Mouse (Mus musculus): ENCODE data around the gene Ccdc62.

DNA sequence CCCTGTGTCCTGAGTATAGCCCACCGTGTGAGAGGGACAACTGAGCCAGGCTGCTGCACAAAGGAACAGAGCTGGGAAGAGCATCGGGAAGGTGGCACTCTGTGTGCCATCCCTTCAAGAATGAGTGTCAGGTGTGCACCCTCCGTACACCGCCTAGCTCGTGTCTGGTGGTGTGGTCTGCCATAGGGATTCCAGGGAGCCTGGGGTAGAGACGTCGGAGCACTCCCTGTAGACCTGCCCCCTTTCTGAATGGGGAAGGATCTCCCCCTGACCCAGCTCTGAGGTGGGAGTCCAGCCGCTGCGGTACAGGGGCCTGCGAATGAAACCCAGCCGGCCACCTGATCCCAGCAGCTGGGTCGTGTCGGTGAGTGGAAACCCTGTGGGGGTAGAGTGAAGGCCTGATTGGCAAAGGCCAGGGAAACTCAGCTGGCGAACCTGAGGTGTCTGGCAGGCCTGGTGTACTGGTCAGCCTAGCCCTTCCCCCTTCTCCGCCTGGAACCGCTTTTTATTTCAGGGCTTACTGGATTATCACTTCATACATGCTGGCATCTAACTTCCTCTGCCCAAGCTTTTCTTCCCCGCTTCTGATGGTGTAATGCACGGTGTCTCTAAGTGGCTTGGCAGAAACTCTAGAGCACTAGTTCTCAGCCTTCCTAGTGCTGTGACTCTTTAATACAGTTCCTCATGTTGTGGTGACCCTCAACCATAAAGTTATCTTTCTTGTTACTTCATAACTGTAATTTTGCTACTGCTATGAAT is 48.9 kb downstream of the Ccdc62 start:
- TF ChIP-seq REST (IDR thresholded peaks at IDR 0.05; ENCODE audit: insufficient read depth, insufficient read length) (no peak), MAX (IDR thresholded peaks at IDR 0.05; ENCODE audit: low read depth) (no peak), POLR2AphosphoS2 (IDR thresholded peaks at IDR 0.05; ENCODE audit: insufficient read length, low read depth) (no peak), MYOD1 (IDR thresholded peaks at IDR 0.05; ENCODE audit: control insufficient read depth in 1 of 3, insufficient read length in 2 of 3, low read depth in 2 of 3) (peak in 1 of 3 experiments; percentile 50), TCF12 (IDR thresholded peaks at IDR 0.05; ENCODE audit: insufficient read depth, poor library complexity, severe bottlenecking) (no peak), POLR2A (IDR thresholded peaks at IDR 0.05; ENCODE audit: insufficient read length, low read depth) (no peak), E2F4 (IDR thresholded peaks at IDR 0.05; ENCODE audit: insufficient read depth) (no peak), SRF (IDR thresholded peaks at IDR 0.05; ENCODE audit: control insufficient read depth, insufficient read length, low read depth) (no peak), TCF3 (IDR thresholded peaks at IDR 0.05; ENCODE audit: insufficient read length, low read depth) (no peak), CEBPB (IDR thresholded peaks at IDR 0.05; ENCODE audit: insufficient read depth, poor library complexity, severe bottlenecking) (no peak), USF1 (IDR thresholded peaks at IDR 0.05; ENCODE audit: low read depth) (no peak), MYOG (IDR thresholded peaks at IDR 0.05; ENCODE audit: control insufficient read depth in 1 of 3, insufficient read depth in 1 of 3, insufficient read length in 2 of 3, low read depth in 2 of 3) (no peak)

All from myocyte (in vitro differentiated cells).